8 mouse cellular contexts compared by ENCODE assay signal in the genomic region with DNA sequence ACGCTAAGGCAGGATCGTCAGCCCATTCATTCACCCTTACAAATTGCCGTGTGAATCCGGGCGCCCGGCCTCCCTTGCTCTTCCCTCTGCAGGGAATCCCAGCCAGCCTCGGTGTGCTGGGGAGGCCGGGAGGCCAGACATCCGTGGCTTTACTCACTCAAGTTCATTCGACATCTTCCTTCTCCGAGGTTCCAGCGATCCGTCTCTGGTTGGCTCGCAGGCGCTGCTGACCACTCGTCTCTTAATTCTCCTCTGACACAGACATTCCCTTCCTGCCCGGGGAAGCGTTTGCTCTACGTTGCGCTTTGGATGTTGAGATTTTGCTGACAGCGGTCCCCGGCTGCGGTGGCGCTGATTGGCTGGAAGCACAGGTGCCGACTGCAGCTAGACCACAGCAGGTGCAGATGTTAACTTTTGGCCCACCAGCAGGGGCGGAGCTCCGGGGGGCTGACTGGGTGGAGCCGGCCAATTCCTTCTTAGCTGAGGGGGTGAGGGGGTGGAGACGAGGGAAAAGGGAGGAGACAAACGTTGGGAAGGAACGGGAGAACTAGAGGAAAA. TPM values are rescaled to one million over a fixed set of nuclear protein-coding genes. Genes with fewer than 3 reads are reported as not detected.
A peak's percentile ranks its signal among the peaks of the same experiment; 100 is the strongest.
DNase-seq lines count a peak whose midpoint lies in the region; ATAC-seq lines count a peak whose summit lies in the region.

A gene (minus strand): TSS at position 380 of the 558 bp plus-strand sequence.

- peak; percentile 27 to 28 for DNase-seq in cerebellum, postnatal 14 days
- DNase-seq in cerebellum, adult 9-11 months, result no peak
- DNase-seq in WW6 (ENCODE audit: low read depth, low spot score) (peak; percentile 80), MN1 (ENCODE audit: low spot score) (no peak)
- DNase-seq in kidney, postnatal 14 days, result peak; percentile 65
- peak; percentile 41 to 56 for DNase-seq in right cerebral cortex, postnatal 10 days (ENCODE audit: low spot score in 2 of 2)

- H3K9me3 ChIP-seq in heart, embryonic 11.5 days (replicated peaks; ENCODE audit: control insufficient read depth, low read length), result no peaks in the 10 kb centered on the region
- H3K9me3 ChIP-seq in lung, embryonic 16.5 days (ENCODE audit: control insufficient read depth, low read length), result no peaks in the 10 kb centered on the region

- H3K27ac ChIP-seq in heart, embryonic 11.5 days (ENCODE audit: low read depth, low read length), result no peak within 1 kb of the TSS
- H3K27ac ChIP-seq in lung, embryonic 16.5 days (ENCODE audit: low read length), result peak within 1 kb of the TSS; percentile 47

- ATAC-seq in heart, embryonic 11.5 days (replicated peaks; ENCODE audit: insufficient number of reproducible peaks, low FRiP score, low TSS enrichment), result no peak
- ATAC-seq in lung, embryonic 16.5 days (ENCODE audit: low read depth), result peak; percentile 35; the same call in 1 of the 2 replicates

- peak within 1 kb of the TSS; percentile 56 for H3K9ac ChIP-seq in heart, embryonic 11.5 days (ENCODE audit: low read depth, low read length)
- peak within 1 kb of the TSS; percentile 54 for H3K9ac ChIP-seq in lung, embryonic 16.5 days (ENCODE audit: low read length)

- under 1% methylated on average over 31 of the region's 31 CpGs for WGBS in heart, embryonic 11.5 days (ENCODE audit: insufficient replicate concordance)
- 1% methylated on average over 31 of the region's 31 CpGs for WGBS in lung, embryonic 16.5 days

- H3K4me3 ChIP-seq in heart, embryonic 11.5 days (ENCODE audit: low read depth, low read length), result peak within 1 kb of the TSS; percentile 39
- peak within 1 kb of the TSS; percentile 45 for H3K4me3 ChIP-seq in lung, embryonic 16.5 days (ENCODE audit: low read length)

- no peaks in the 10 kb centered on the region for H3K36me3 ChIP-seq in heart, embryonic 11.5 days (ENCODE audit: control insufficient read depth, insufficient read depth, low read length)
- no peaks in the 10 kb centered on the region for H3K36me3 ChIP-seq in lung, embryonic 16.5 days (ENCODE audit: control insufficient read depth, insufficient read depth, low read length)

- peaks cover 48% of the 10 kb centered on the region for H3K27me3 ChIP-seq in heart, embryonic 11.5 days (ENCODE audit: control insufficient read depth, insufficient read depth, low read length)
- peaks cover 39% of the 10 kb centered on the region for H3K27me3 ChIP-seq in lung, embryonic 16.5 days (ENCODE audit: control insufficient read depth, insufficient read depth, low read depth, low read length)

- H3K4me2 ChIP-seq in heart, embryonic 11.5 days, result peak within 1 kb of the TSS; percentile 53
- peak within 1 kb of the TSS; percentile 59 for H3K4me2 ChIP-seq in lung, embryonic 16.5 days (ENCODE audit: low read depth, low read length)

- H3K4me1 ChIP-seq in heart, embryonic 11.5 days (ENCODE audit: control insufficient read depth, insufficient read depth, low read length), result peaks cover 34% of the 10 kb centered on the region
- peaks cover 19% of the 10 kb centered on the region for H3K4me1 ChIP-seq in lung, embryonic 16.5 days (replicated peaks; ENCODE audit: control insufficient read depth, insufficient read depth, low read length)

RNA-seq across cellular contexts. Expression of the gene that starts here (rescaled TPM):
- 5.5 and 6.5 TPM in 2 replicates for polyA plus RNA-seq in heart, embryonic 11.5 days (2014; fragmentation: Nextera tagmentation; extraction: Ambion mirVana)
- 3.8 and 4.7 TPM in 2 replicates for polyA plus RNA-seq in lung, embryonic 16.5 days (2015; fragmentation: Nextera tagmentation; extraction: Ambion mirVana)

Comparison
In these comparisons a context has a peak if more than half of its experiments do, and no peak if none do; other contexts are left out.
1. DNase-seq: peak in cerebellum, postnatal 14 days (2 of 2), WW6 (single experiment), kidney, postnatal 14 days (single experiment) and right cerebral cortex, postnatal 10 days (2 of 2); none in cerebellum, adult 9-11 months (single experiment) and MN1 (single experiment).